Mouse (Mus musculus): ENCODE results near the gene Tma16. TPM values are rescaled to one million over a fixed set of nuclear protein-coding genes. Genes with fewer than 3 reads are reported as not detected.

Gene Tma16
- polyA plus RNA-seq, 1 experiment from 2014 or later: 8.2 TPM

DNA sequence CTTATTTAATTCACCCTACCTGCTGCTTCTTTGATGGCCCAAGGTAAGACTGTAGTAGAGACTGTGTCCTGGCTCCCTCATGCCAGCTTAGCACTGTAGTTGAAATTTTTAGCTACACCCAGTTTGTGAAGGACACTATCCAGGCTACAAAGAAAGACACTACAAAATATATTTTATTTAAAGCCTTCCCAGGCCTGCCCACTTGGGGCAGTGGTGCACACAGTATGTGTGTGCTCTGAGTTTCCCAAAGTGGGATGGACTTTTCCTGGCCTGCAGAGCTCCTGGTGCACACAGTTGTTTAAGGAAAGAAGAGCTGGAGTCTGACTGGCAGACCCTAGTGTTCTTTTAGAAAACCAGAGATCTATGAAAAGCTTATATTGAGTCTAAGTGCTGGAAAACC, 29.3 kb downstream of the Tma16 start:
- no peak for ATAC-seq (ENCODE audit: low read depth)
- no peak overlapping the region for H3K4me3 ChIP-seq (replicated peaks)
- no peaks in the 10 kb centered on the region for H3K9me3 ChIP-seq (replicated peaks)
- H3K4me1 ChIP-seq (replicated peaks): no peaks in the 10 kb centered on the region
- H3K4me2 ChIP-seq: no peak overlapping the region
- no peaks in the 10 kb centered on the region for H3K36me3 ChIP-seq
- H3K9ac ChIP-seq: no peak overlapping the region
- no peaks in the 10 kb centered on the region for H3K27me3 ChIP-seq
- DNase-seq: no peak
- H3K27ac ChIP-seq: no peak overlapping the region

DNA sequence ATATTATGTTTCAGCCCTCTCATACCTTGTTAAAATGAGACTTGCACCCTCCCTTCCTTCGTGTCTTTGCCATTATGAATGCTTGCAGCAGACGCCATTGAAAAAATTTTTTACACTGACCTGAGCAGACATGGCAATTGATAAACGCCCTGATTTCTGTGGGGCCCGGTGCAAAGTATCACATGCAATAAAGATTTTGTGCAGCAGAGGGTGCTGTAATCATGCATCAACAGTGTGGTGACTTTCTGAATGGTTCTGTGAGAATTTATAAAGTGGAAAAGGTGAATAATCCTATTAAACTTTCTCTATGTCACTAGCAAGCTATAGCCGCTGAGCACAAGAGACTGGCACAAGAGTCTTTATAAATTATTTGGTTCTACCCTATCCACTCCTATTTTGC, 35.6 kb downstream of the Tma16 start:
- ATAC-seq (ENCODE audit: low read depth) (no peak), DNase-seq (no peak)
- Histone ChIP-seq H3K27ac (no peak overlapping the region), H3K4me1 (replicated peaks) (no peaks in the 10 kb centered on the region), H3K4me3 (replicated peaks) (no peak overlapping the region), H3K4me2 (no peak overlapping the region), H3K27me3 (no peaks in the 10 kb centered on the region), H3K9me3 (replicated peaks) (no peaks in the 10 kb centered on the region), H3K9ac (no peak overlapping the region), H3K36me3 (no peaks in the 10 kb centered on the region)
- 20% methylated on average over 5 of the region's 5 CpGs for WGBS (ENCODE audit: insufficient replicate concordance)

DNA sequence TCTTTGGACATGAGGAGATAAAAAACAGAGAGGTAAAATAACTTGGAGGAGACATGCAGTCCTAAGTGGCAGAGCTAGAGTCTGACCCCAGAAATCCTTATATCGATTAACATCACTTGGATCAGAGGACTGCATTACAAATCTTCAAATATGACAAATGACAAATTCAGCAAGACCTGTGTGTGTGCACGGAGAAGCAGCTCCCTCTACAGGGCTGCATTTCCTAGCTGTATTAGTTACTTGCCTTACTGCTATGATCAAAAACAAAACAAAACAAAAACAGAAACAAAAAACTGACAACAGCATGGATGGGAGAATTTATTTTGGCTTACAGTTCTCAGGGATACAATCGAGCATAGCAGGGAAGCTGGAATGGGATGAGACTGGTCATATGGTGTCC, 41.0 kb downstream of the Tma16 start:
- Histone ChIP-seq H3K4me2 (no peak overlapping the region), H3K9ac (no peak overlapping the region), H3K27me3 (no peaks in the 10 kb centered on the region), H3K36me3 (no peaks in the 10 kb centered on the region), H3K9me3 (replicated peaks) (no peaks in the 10 kb centered on the region), H3K4me1 (replicated peaks) (no peaks in the 10 kb centered on the region), H3K27ac (no peak overlapping the region), H3K4me3 (replicated peaks) (no peak overlapping the region)
- DNase-seq (no peak), ATAC-seq (ENCODE audit: low read depth) (no peak)
- WGBS (ENCODE audit: insufficient replicate concordance): 38% methylated on average over 3 of the region's 3 CpGs

DNA sequence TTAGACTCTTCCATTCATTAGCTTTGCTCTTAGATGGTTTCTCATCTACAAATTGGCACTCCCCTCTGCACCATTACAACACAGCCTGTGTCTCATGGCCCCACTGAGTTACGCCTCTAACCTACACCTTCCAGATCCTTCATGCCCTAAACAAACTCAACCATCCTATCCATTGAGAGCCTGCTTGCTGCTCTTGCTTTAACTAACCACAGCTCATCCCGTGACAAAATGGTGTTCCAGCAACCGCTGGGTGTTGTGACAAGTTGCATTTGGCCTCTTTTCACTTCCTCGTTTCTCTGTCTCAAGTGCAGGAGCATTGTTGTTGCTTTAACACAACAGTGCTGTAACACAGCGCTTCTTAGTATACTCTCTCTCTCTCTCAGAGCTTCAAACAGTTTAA, 42.2 kb downstream of the Tma16 start:
- no peak for ATAC-seq (ENCODE audit: low read depth)
- no peaks in the 10 kb centered on the region for H3K36me3 ChIP-seq
- no peaks in the 10 kb centered on the region for H3K9me3 ChIP-seq (replicated peaks)
- 45% methylated on average over 5 of the region's 5 CpGs for WGBS (ENCODE audit: insufficient replicate concordance)
- H3K4me2 ChIP-seq: no peak overlapping the region
- no peak overlapping the region for H3K9ac ChIP-seq
- no peak for DNase-seq
- H3K27ac ChIP-seq: no peak overlapping the region
- H3K4me1 ChIP-seq (replicated peaks): no peaks in the 10 kb centered on the region
- H3K4me3 ChIP-seq (replicated peaks): no peak overlapping the region
- H3K27me3 ChIP-seq: no peaks in the 10 kb centered on the region

DNA sequence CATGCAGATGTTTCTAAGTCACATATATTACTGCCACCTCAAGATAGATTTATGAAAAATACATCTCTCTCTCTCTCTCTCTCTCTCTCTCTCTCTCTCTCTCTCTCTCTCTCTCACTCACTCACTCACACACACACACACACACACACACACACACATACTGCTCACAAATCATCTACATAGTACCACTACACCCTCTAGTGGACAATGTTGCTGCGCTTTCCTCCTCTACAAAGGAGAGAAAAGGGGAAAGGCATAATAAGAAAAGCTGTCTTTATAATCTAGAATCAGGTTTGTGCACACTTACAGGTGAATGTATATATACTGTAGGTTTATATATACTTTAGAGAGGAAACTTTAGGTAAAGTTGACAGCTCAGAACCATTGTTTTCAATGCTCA, 43.6 kb downstream of the Tma16 start:
- 0 out of 2 replicates have a peak, but pooled peaks cover 3% of the 10 kb centered on the region for H3K4me1 ChIP-seq (replicated peaks)
- H3K27me3 ChIP-seq: no peaks in the 10 kb centered on the region
- H3K9ac ChIP-seq: no peak overlapping the region
- DNase-seq: no peak
- H3K36me3 ChIP-seq: no peaks in the 10 kb centered on the region
- no peak for ATAC-seq (ENCODE audit: low read depth)
- H3K4me3 ChIP-seq (replicated peaks): no peak overlapping the region
- WGBS (ENCODE audit: insufficient replicate concordance): 33% methylated on average over 1 of the region's 1 CpGs
- no peaks in the 10 kb centered on the region for H3K9me3 ChIP-seq (replicated peaks)
- no peak overlapping the region for H3K4me2 ChIP-seq
- no peak overlapping the region for H3K27ac ChIP-seq

DNA sequence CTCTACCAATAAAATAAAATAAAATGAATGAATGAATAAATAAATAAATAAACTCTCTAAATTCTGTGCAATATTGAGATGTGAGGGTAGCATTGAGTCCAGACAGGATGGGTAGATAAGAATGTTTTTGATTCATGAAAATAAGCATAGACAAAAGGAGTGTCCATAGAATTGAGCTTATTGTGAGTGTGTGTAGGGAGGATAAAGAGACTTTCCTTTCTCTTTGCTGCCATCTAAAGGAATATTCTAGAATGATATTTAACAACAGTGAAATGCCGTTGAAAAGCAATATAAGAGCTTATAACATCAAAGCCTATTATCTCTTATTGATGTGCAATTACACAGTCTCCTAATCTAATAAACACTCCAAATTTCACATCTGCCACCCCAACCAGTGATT, 45.2 kb downstream of the Tma16 start:
- 31% methylated on average over 1 of the region's 1 CpGs for WGBS (ENCODE audit: insufficient replicate concordance)

DNA sequence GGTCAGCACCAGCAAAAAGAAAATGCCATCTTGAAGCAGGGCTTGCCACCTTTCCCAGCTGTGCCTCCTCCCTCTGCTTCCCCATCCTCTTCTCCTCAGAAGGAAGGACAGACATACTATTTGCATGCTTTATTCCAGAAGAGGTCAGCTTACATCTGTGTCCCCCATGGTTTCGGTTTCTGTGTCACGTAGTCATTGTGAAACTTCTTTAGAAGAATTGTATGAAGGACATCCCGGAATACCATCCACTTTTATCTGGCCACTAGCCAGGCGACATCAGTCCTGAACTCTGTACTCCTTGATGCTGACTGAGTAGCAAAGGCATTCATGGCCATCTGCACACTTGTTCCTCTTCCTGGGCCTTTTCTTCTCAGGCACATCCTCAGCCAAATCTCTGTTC, 47.9 kb downstream of the Tma16 start:
- no peak overlapping the region for H3K9ac ChIP-seq
- no peak overlapping the region for H3K4me2 ChIP-seq
- H3K36me3 ChIP-seq: no peaks in the 10 kb centered on the region
- DNase-seq (no peak), ATAC-seq (ENCODE audit: low read depth) (no peak)
- no peaks in the 10 kb centered on the region for H3K27me3 ChIP-seq
- WGBS (ENCODE audit: insufficient replicate concordance): 60% methylated on average over 4 of the region's 4 CpGs
- H3K27ac ChIP-seq: no peak overlapping the region
- no peak overlapping the region for H3K4me3 ChIP-seq (replicated peaks)
- H3K9me3 ChIP-seq (replicated peaks): no peaks in the 10 kb centered on the region
- 0 out of 2 replicates have a peak, but pooled peaks cover 3% of the 10 kb centered on the region for H3K4me1 ChIP-seq (replicated peaks)

More for the DNA sequence above, 45.2 kb downstream of the Tma16 start:
- no peak for ATAC-seq (ENCODE audit: low read depth)
- Histone ChIP-seq H3K4me1 (replicated peaks) (0 out of 2 replicates have a peak, but pooled peaks cover 3% of the 10 kb centered on the region), H3K27me3 (no peaks in the 10 kb centered on the region), H3K9ac (no peak overlapping the region), H3K4me2 (no peak overlapping the region), H3K9me3 (replicated peaks) (no peaks in the 10 kb centered on the region), H3K36me3 (no peaks in the 10 kb centered on the region), H3K4me3 (replicated peaks) (no peak overlapping the region), H3K27ac (no peak overlapping the region)
- DNase-seq: no peak

DNA sequence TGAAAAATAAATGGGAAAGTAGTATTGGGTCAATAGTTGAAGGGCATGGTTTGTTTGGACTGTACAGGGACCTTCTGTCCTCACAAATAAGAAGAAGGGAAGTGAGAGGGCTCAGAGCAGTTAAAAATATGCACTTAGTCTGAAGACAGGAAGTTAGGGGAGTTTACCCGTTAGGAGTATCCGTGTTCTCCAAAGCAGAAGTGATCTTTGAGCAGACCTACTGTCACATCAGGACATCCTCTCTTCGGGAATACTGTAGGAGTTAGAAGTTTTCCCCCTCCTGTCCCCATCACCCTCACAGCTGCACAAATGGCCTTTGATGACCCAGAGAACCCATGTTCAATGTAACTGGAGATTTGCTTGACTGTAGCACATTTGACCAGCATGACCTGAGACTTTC, 48.4 kb downstream of the Tma16 start:
- 19% methylated on average over 3 of the region's 3 CpGs for WGBS (ENCODE audit: insufficient replicate concordance)
- no peaks in the 10 kb centered on the region for H3K27me3 ChIP-seq
- H3K27ac ChIP-seq: no peak overlapping the region
- H3K4me1 ChIP-seq (replicated peaks): 0 out of 2 replicates have a peak, but pooled peaks cover 3% of the 10 kb centered on the region
- H3K4me3 ChIP-seq (replicated peaks): no peak overlapping the region
- no peak for ATAC-seq (ENCODE audit: low read depth)
- H3K9me3 ChIP-seq (replicated peaks): no peaks in the 10 kb centered on the region
- no peak for DNase-seq
- no peak overlapping the region for H3K4me2 ChIP-seq
- no peaks in the 10 kb centered on the region for H3K36me3 ChIP-seq
- no peak overlapping the region for H3K9ac ChIP-seq

DNA sequence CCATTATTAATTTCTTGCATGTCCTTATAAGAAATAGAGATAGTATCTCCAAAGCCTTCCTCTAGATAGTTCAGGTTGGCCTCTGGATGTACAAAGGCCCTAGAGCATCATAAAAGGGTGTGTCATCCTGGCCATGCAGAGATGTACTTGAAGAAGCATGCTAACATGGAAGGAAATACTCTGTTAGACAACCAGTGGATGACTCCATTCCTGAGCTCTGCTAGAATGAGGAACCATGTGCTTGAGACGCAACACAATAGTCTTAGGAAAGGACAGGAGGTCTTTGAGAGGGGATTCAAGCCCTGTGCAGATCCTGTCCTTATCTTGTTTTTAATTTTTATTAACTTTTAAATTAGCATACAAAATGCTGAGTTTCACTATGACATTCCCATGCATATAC, 49.5 kb downstream of the Tma16 start:
- Histone ChIP-seq H3K27ac (no peak overlapping the region), H3K9ac (no peak overlapping the region), H3K36me3 (no peaks in the 10 kb centered on the region), H3K27me3 (no peaks in the 10 kb centered on the region), H3K4me2 (no peak overlapping the region), H3K4me1 (replicated peaks) (0 out of 2 replicates have a peak, but pooled peaks cover 3% of the 10 kb centered on the region), H3K4me3 (replicated peaks) (no peak overlapping the region), H3K9me3 (replicated peaks) (no peaks in the 10 kb centered on the region)
- ATAC-seq (ENCODE audit: low read depth) (no peak), DNase-seq (no peak)
- 76% methylated on average over 1 of the region's 1 CpGs for WGBS (ENCODE audit: insufficient replicate concordance)

DNA sequence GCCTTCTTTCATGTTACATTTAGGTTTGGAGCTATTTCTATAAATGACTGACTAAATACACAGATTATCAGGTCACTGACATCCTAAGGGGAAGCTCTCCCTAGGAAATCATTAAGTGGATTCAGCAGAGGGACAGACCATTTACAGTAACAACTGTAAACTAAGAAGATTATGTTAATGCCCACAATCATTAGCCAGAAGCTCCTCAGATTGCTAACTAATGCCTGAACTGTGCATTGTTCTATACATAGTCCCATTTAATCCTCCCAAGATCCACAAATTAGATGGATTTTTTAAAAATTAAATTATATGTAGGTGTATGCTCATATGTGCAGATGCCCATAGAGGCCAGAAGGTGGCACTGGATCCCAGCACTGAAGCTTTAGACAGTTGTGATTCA, 52.8 kb downstream of the Tma16 start:
- Histone ChIP-seq H3K27ac (no peak overlapping the region), H3K4me1 (replicated peaks) (0 out of 2 replicates have a peak, but pooled peaks cover 3% of the 10 kb centered on the region), H3K4me3 (replicated peaks) (no peak overlapping the region), H3K36me3 (no peaks in the 10 kb centered on the region), H3K27me3 (no peaks in the 10 kb centered on the region), H3K4me2 (no peak overlapping the region), H3K9ac (no peak overlapping the region), H3K9me3 (replicated peaks) (no peaks in the 10 kb centered on the region)
- ATAC-seq (ENCODE audit: low read depth) (no peak), DNase-seq (no peak)

DNA sequence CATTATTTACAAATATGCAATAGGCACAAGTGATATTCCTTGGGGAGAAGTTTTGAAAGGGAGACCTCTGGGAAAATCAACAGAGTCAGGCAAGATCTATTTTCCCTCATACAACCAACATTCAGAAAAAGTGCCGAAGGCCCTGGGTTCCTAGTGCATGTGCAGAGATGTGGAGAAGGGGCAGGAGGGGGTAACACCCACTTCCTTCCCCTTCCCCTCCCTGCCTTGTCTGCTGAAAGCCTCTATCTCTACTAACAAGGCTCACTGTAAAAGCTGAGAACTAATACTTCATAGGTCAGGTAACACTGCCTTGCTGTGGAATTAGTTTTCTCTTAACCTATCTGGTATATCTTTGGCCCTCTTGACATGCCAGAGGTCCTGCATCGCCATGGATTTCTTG, 55.7 kb downstream of the Tma16 start:
- no peaks in the 10 kb centered on the region for H3K27me3 ChIP-seq
- no peak overlapping the region for H3K4me3 ChIP-seq (replicated peaks)
- ATAC-seq (ENCODE audit: low read depth): no peak
- no peak for DNase-seq
- no peak overlapping the region for H3K4me2 ChIP-seq
- H3K9ac ChIP-seq: no peak overlapping the region
- 30% methylated on average over 2 of the region's 2 CpGs for WGBS (ENCODE audit: insufficient replicate concordance)
- no peaks in the 10 kb centered on the region for H3K36me3 ChIP-seq
- no peaks in the 10 kb centered on the region for H3K9me3 ChIP-seq (replicated peaks)
- H3K4me1 ChIP-seq (replicated peaks): no peaks in the 10 kb centered on the region
- no peak overlapping the region for H3K27ac ChIP-seq
